Mouse (Mus musculus): ENCODE measurements around the gene Mt3. TPM values are rescaled to one million over a fixed set of nuclear protein-coding genes. Genes with fewer than 3 reads are reported as not detected.

The Mt3 gene
- polyA plus RNA-seq, 1 experiment from 2014 or later: 245 TPM

- Histone ChIP-seq H3K27me3 (ENCODE audit: control insufficient read depth, insufficient read depth, low read length) (peaks cover 61% of the 10 kb centered on the region), H3K4me2 (replicated peaks) (peak overlapping the region; percentile 94), H3K4me1 (replicated peaks; ENCODE audit: control insufficient read depth, insufficient read depth, low read length) (peaks cover 16% of the 10 kb centered on the region), H3K9me3 (ENCODE audit: control insufficient read depth, low read length) (no peaks in the 10 kb centered on the region), H3K27ac (no peak overlapping the region), H3K9ac (no peak overlapping the region), H3K36me3 (replicated peaks; ENCODE audit: control insufficient read depth, insufficient read depth) (no peaks in the 10 kb centered on the region), H3K4me3 (replicated peaks; ENCODE audit: low read length) (no peak overlapping the region)
- DNase-seq (ENCODE audit: low spot score): no peak
- 49% methylated on average over 10 of the region's 10 CpGs for WGBS
- ATAC-seq (ENCODE audit: low FRiP score): no peak
Measured at GRCm38 (mm10) chr8:94171321-94171755, 18.9 kb downstream of the Mt3 start.

GRCm38 (mm10) chr8:94172075-94172808 lies 19.8 kb downstream of the Mt3 start, which contains the start of gene Mt2:
TSS of gene Mt2 (plus strand) at chr8:94172664.
- H3K4me1 ChIP-seq (replicated peaks; ENCODE audit: control insufficient read depth, insufficient read depth, low read length): peaks cover 16% of the 10 kb centered on the region
- H3K4me2 ChIP-seq (replicated peaks): peak within 1 kb of the TSS; percentile 94
- H3K9ac ChIP-seq: peak within 1 kb of the TSS; percentile 44
- ATAC-seq (ENCODE audit: low FRiP score) (0 out of 2 replicates have a peak, but pooled peaks have one; percentile 51), DNase-seq (ENCODE audit: low spot score) (peak; percentile 30)
- no peak within 1 kb of the TSS for H3K27ac ChIP-seq
- H3K4me3 ChIP-seq (replicated peaks; ENCODE audit: low read length): peak within 1 kb of the TSS; percentile 44
- peaks cover 70% of the 10 kb centered on the region for H3K27me3 ChIP-seq (ENCODE audit: control insufficient read depth, insufficient read depth, low read length)
- WGBS: under 1% methylated on average over 56 of the region's 56 CpGs
- no peaks in the 10 kb centered on the region for H3K36me3 ChIP-seq (replicated peaks; ENCODE audit: control insufficient read depth, insufficient read depth)
- no peaks in the 10 kb centered on the region for H3K9me3 ChIP-seq (ENCODE audit: control insufficient read depth, low read length)

DNA sequence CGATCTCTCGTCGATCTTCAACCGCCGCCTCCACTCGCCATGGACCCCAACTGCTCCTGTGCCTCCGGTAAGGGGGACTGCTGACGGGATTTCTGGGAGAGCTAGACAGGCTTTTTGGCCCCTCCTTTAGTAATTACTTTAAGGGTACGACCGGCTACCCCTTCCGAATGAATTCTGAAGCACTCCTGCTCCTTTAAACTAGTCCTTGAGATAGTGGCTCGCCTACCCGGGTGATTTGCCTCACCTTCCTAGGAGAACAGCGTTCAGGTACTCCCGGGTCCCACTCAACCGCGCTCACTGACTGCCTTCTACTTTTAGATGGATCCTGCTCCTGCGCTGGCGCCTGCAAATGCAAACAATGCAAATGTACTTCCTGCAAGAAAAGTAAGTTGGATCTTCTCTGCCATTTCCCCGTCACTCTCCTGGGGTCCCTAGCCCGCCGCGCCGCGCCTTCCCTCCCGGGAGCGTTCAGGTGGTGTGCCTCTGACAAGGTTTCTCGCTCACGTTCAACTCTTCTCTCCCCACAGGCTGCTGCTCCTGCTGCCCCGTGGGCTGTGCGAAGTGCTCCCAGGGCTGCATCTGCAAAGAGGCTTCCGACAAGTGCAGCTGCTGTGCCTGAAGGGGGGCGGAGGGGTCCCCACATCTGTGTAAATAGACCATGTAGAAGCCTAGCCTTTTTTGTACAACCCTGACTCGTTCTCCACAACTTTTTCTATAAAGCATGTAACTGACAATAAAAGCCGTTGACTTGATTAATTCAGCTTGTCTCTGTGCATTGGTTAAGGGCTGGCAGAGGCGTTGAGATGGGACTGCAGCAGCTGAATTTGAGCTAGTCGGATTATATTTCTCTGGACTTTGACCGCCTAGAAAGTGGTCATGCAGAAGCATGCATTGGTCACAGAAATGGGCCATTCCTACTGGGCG lies 20.7 kb downstream of the Mt3 start:
- Histone ChIP-seq H3K4me3 (replicated peaks; ENCODE audit: low read length) (peak overlapping the region; percentile 44), H3K27me3 (ENCODE audit: control insufficient read depth, insufficient read depth, low read length) (peaks cover 78% of the 10 kb centered on the region), H3K36me3 (replicated peaks; ENCODE audit: control insufficient read depth, insufficient read depth) (no peaks in the 10 kb centered on the region), H3K9ac (peak overlapping the region; percentile 44; the same call in 1 of the 2 replicates), H3K9me3 (ENCODE audit: control insufficient read depth, low read length) (no peaks in the 10 kb centered on the region), H3K4me2 (replicated peaks) (peak overlapping the region; percentile 94), H3K27ac (no peak overlapping the region), H3K4me1 (replicated peaks; ENCODE audit: control insufficient read depth, insufficient read depth, low read length) (peaks cover 16% of the 10 kb centered on the region)
- no peak for ATAC-seq (ENCODE audit: low FRiP score)
- 2% methylated on average over 39 of the region's 39 CpGs for WGBS
- DNase-seq (ENCODE audit: low spot score): no peak

DNA sequence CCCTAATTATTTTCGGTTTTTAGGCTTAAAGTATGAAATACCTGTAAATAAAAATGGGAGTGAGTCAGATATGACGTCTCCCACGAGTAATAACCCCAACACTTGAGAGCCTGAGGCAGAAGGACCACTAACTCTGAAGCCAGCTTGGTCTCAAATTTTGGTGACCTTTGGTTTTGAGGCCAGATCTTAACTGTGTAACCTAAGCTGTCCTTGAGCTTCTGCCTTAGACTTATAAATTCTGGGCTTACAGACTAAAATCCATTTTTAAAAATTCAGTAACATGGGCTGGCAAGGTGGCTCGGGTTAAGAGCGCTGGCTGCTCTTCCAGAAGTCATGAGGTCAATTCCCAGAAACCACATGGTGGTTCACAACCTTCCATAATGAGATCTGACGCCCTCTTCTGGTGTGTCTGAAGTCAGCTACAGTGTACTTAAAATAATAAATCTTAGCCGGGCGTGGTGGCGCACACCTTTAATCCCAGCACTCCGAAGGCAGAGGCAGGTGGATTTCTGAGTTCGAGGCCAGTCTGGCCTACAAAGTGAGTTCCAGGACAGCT lies 21.5 kb downstream of the Mt3 start:
- Histone ChIP-seq H3K9me3 (ENCODE audit: control insufficient read depth, low read length) (no peaks in the 10 kb centered on the region), H3K27ac (no peak overlapping the region), H3K4me2 (replicated peaks) (no peak overlapping the region), H3K27me3 (ENCODE audit: control insufficient read depth, insufficient read depth, low read length) (peaks cover 86% of the 10 kb centered on the region), H3K9ac (no peak overlapping the region), H3K36me3 (replicated peaks; ENCODE audit: control insufficient read depth, insufficient read depth) (no peaks in the 10 kb centered on the region), H3K4me3 (replicated peaks; ENCODE audit: low read length) (no peak overlapping the region), H3K4me1 (replicated peaks; ENCODE audit: control insufficient read depth, insufficient read depth, low read length) (peaks cover 19% of the 10 kb centered on the region)
- DNase-seq (ENCODE audit: low spot score) (no peak), ATAC-seq (ENCODE audit: low FRiP score) (no peak)
- 50% methylated on average over 11 of the region's 11 CpGs for WGBS

DNA sequence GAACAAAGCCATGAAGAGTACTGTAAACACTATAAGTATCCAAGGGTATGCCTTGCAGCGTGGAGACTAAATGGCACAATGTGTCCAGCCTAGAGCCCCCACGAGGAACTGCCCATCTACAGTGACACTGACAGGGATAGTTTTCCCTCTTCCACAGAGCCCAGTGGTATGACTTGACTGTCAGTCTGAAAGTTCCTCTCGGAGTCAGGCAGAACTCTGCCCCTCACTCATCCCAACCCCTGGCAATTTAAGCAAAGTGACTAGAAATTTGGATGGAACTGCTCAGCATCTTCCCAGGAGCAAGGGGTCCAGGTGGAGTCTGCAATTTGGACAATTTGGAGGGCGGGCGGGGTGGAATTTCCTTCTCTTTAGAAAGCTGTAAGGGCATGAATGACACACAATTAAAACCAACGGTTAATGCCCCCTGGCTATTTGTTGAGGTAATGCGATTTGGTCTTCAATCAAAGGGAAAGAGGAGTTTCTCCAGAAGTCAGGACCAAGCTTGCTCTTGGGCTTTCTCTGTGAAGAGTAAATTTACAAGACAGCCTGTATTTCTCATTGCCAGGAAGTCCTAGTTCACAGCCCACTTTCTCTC lies 22.3 kb downstream of the Mt3 start:
- DNase-seq (ENCODE audit: low spot score): no peak
- H3K36me3 ChIP-seq (replicated peaks; ENCODE audit: control insufficient read depth, insufficient read depth): no peaks in the 10 kb centered on the region

DNA sequence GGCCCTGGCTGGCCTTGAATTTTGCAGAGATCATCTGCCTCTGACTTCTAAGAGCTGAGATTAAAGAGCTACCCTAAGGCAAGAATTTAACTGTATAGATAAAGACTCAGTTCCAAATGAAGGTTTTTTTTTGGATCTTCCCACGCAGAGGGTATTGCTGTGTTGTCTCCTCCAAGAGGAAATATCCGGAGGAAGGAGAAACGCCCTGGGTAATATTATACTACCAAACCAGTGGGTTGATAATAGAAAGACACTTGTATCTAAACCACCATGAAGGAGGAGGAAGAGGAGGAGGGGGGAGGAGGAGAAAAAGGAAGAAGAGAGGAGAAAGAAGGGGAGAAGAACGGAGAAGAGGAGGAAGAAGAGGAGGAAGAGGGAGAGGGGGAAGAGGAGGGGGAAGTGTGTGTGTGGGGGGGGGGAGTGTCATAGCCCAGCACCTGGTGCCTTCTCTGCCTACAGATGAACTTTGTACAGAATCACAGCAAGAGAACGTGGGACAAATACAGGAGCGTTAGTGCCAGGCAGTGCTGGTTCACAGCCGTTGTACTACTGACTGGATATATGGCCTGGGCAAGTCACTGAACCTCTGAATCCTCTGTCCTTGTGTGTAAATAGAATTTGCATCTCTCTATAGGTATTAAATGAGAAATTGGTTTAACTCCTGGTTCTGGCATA lies 25.4 kb downstream of the Mt3 start:
- ATAC-seq (ENCODE audit: low FRiP score): no peak
- 68% methylated on average over 7 of the region's 7 CpGs for WGBS
- H3K27me3 ChIP-seq (ENCODE audit: control insufficient read depth, insufficient read depth, low read length): peaks cover 96% of the 10 kb centered on the region

More for the DNA sequence above, 22.3 kb downstream of the Mt3 start:
- Histone ChIP-seq H3K9me3 (ENCODE audit: control insufficient read depth, low read length) (no peaks in the 10 kb centered on the region), H3K4me2 (replicated peaks) (no peak overlapping the region), H3K4me3 (replicated peaks; ENCODE audit: low read length) (no peak overlapping the region), H3K4me1 (replicated peaks; ENCODE audit: control insufficient read depth, insufficient read depth, low read length) (peaks cover 27% of the 10 kb centered on the region), H3K27me3 (ENCODE audit: control insufficient read depth, insufficient read depth, low read length) (peaks cover 94% of the 10 kb centered on the region), H3K27ac (no peak overlapping the region), H3K9ac (no peak overlapping the region)
- 31% methylated on average over 7 of the region's 7 CpGs for WGBS
- ATAC-seq (ENCODE audit: low FRiP score): no peak

DNA sequence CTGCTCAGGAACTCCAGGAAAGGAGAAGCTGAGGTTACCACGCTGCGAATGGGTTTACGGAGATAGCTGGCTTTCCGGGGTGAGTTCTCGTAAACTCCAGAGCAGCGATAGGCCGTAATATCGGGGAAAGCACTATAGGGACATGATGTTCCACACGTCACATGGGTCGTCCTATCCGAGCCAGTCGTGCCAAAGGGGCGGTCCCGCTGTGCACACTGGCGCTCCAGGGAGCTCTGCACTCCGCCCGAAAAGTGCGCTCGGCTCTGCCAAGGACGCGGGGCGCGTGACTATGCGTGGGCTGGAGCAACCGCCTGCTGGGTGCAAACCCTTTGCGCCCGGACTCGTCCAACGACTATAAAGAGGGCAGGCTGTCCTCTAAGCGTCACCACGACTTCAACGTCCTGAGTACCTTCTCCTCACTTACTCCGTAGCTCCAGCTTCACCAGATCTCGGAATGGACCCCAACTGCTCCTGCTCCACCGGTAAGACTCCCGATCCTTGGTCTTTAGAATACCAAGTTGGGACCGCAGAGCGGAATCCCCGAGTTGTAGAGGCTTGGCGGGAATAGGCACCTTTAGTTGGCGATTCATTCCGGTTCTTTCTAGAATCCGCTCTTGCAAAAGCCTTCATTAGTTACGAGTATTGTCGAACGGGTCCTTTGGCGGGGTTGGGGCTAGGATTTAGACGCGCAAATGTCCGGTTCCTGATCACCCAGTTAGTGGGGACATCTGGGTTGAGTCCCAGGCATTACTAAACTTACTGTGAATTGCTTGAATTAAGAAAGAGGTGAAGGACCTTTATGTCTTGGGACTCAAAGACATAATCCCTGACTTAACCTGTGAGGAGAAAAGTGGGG lies 26.7 kb downstream of the Mt3 start, which contains the start of gene Mt1:
Gene Mt1 (plus strand): TSS at position 226 of the 856 bp plus-strand sequence.
- peak within 1 kb of the TSS; percentile 41 for H3K4me3 ChIP-seq (replicated peaks; ENCODE audit: low read length)
- peaks cover 96% of the 10 kb centered on the region for H3K27me3 ChIP-seq (ENCODE audit: control insufficient read depth, insufficient read depth, low read length)
- H3K9me3 ChIP-seq (ENCODE audit: control insufficient read depth, low read length): no peaks in the 10 kb centered on the region
- peak within 1 kb of the TSS; percentile 47 for H3K9ac ChIP-seq
- H3K36me3 ChIP-seq (replicated peaks; ENCODE audit: control insufficient read depth, insufficient read depth): no peaks in the 10 kb centered on the region
- peak within 1 kb of the TSS; percentile 86 for H3K4me2 ChIP-seq (replicated peaks)
- ATAC-seq (ENCODE audit: low FRiP score): peak; percentile 69
- under 1% methylated on average over 50 of the region's 50 CpGs for WGBS
- H3K4me1 ChIP-seq (replicated peaks; ENCODE audit: control insufficient read depth, insufficient read depth, low read length): peaks cover 18% of the 10 kb centered on the region
- no peak within 1 kb of the TSS for H3K27ac ChIP-seq
- DNase-seq (ENCODE audit: low spot score): peak; percentile 72

More for the DNA sequence above, 25.4 kb downstream of the Mt3 start:
- no peak overlapping the region for H3K27ac ChIP-seq
- DNase-seq (ENCODE audit: low spot score): no peak
- H3K4me3 ChIP-seq (replicated peaks; ENCODE audit: low read length): no peak overlapping the region
- H3K9me3 ChIP-seq (ENCODE audit: control insufficient read depth, low read length): no peaks in the 10 kb centered on the region
- no peaks in the 10 kb centered on the region for H3K36me3 ChIP-seq (replicated peaks; ENCODE audit: control insufficient read depth, insufficient read depth)
- H3K4me2 ChIP-seq (replicated peaks): 0 out of 2 replicates have a peak overlapping the region, but pooled peaks have one; percentile 86
- no peak overlapping the region for H3K9ac ChIP-seq
- peaks cover 18% of the 10 kb centered on the region for H3K4me1 ChIP-seq (replicated peaks; ENCODE audit: control insufficient read depth, insufficient read depth, low read length)
